Mouse (Mus musculus): ENCODE results near the gene 2310061N02Rik. TPM values are rescaled to one million over a fixed set of nuclear protein-coding genes. Genes with fewer than 3 reads are reported as not detected.
A peak's percentile ranks its signal among the peaks of the same experiment; 100 is the strongest.
"Not testable (repeated sequence)": the region's sequence is repeated elsewhere in the genome, so short reads cannot be mapped to it uniquely, and the experiment has no call there.

The 2310061N02Rik gene
- total RNA-seq (2017): not detected in 2 replicates

DNA sequence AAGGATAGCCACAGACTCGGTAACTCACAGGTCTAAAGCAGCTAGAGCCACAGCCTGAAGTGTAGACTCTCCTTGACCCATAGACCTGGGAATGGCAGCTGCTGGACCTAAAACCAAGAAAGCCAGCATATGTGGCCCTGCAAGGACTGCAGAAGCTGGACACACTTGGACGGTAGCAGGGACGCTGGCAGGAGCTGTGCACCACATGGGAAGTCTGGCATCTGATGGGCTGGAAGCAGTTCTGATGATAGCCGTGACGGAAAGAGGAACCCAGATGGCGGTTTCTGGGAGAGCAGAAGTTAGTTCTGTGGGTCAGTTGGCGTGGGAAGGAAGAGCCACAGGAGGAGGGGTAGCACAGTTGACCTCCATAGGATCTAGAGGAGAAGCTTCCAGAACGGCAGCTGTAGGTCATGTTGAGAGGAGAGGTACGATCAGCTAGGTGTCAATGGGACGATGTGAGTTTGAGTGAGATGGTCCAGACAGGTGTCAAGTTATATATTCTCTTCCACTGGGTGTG is at the start of gene 2310061N02Rik:
Gene 2310061N02Rik, minus strand, starts transcription at position 467 of the 517 bp plus-strand sequence.
- no peak for ATAC-seq (ENCODE audit: extremely low read depth, insufficient number of reproducible peaks, low FRiP score, poor library complexity, severe bottlenecking)

- not testable (repeated sequence) for ATAC-seq (ENCODE audit: extremely low read depth, insufficient number of reproducible peaks, low FRiP score, poor library complexity, severe bottlenecking)
Observed at GRCm38 (mm10) chr16:88751535-88751934, 43.8 kb upstream of the 2310061N02Rik start, which contains the start of gene Krtap13. Gene Krtap13, minus strand, starts transcription at chr16:88751635.

DNA sequence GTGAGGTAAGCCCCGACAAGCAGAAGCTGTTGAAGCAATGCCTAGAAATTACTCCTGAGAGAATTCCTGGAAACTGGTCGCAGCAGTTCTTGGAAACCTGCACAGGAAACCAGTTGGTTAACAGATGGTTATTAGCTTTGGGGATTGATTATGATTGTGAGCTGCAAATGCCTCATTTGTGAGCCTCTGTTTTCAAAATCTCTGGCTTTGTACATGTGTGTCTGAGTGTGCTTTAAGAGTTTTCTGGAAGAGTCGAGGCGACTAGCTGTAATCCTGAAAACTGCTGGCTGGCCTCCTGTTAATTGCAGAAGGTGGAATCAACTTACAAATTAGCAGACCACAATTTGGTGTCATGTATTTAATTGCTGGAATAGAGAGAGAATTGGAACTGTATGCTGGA is 40.2 kb upstream of the 2310061N02Rik start:
- no peak for ATAC-seq (ENCODE audit: extremely low read depth, insufficient number of reproducible peaks, low FRiP score, poor library complexity, severe bottlenecking)

DNA sequence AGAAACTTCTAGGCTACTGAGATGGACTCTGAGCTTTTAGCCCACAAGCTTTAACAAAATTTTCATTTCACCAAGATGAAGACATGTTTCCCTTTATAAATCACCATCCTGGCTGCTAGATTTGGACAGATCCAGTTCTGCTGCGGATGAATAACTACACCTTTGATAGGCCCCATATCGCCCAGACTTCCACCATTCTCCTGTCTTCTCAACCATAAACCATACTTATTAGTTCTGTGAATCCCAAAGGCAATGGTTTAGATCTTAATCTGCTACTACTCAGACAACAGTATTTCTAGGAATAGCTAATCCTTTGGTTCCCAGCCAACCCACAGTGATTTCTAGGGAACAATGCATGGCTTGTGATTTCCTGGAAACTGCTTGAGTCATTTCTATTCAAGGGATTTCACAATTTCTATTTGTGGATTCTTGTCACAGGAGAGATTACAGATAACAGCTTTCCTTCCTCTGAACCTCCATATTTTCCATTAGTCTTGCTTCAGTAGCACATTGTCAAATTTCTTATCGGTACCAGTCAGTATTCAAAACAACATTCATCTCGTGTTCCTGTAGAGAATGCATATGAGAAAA is 37.1 kb upstream of the 2310061N02Rik start:
- ATAC-seq (ENCODE audit: extremely low read depth, insufficient number of reproducible peaks, low FRiP score, poor library complexity, severe bottlenecking): no peak

DNA sequence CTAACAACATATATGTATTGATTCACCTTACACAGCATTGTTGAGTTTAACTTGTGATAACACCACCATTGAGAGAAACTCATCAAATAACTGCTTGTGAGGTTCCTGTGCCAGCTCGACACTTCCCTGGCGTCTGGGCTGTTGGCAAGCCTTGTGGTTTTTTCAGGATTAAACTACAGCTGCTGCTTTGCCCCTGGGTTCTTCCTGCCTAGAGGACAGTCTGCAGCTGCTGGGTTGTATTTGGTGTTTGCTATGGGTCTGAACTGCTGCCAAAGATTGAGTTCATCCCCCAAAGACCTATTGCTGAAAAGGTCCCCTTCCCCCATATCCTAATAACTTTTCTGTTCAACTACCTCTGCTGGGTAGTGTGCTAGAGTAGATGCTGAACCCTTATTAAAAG is 27.6 kb upstream of the 2310061N02Rik start:
- no peak for ATAC-seq (ENCODE audit: extremely low read depth, insufficient number of reproducible peaks, low FRiP score, poor library complexity, severe bottlenecking)

DNA sequence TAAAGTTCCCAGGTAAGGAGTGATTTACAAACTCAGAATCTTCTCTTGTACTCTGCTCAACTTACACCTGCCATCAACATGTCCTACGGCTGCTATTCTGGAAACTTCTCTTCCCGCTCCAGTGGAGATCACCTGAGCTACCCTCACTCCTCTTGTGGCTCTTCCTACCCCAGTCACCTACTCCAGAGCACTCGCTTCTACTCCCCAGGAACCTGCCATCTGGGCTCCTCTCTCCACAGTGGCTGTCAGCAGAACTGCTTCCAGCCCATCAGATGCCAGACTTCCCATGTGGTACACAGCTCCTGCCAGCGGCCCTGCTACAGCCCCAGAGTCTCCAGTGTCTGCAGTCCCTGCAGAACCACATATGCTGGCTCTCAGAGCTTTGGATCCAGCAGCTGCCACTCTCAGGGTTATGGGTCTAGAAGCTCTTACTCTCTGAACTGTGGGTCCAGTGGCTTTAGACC is 21.1 kb upstream of the 2310061N02Rik start, which contains the start of gene Krtap13-1:
Gene Krtap13-1, plus strand, starts transcription at position 51 of the 464 bp plus-strand sequence.
- ATAC-seq (ENCODE audit: extremely low read depth, insufficient number of reproducible peaks, low FRiP score, poor library complexity, severe bottlenecking): no peak

DNA sequence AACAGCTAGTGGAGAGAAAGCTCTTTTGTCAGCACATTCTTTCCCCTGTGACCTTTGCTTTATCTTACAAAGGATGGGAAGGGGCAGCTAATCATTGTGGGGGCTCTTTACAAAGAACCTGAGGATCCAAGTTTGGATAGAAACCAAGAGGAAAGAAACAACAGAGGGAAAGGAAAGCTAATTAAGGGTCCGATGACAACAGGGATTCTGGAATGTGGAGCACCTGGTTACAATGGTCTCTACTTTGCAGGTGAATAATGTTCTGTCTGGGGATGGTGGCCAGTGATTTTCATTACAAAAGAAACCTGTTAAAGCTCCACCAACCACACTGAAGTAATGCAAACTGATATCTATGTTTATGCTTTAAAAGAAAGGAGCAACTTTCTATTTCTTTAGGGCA is 12.3 kb upstream of the 2310061N02Rik start:
- no peak for ATAC-seq (ENCODE audit: extremely low read depth, insufficient number of reproducible peaks, low FRiP score, poor library complexity, severe bottlenecking)

DNA sequence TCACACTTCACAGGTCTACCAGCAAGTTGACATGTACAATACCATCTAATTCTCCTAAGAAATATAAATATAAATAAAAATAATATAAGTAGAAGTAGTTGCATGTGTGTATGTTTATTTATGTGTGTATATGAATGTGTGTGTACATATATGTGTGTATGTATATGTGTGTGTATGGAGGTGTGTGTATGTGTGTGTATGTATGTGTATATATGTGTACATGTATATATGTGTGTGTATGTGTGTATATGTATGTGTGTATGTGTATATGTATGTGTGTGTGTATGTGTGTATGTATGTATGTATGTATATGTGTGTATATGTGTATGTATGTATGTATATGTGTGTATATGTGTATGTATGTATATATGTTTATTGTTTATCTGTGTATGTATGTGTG is 8.8 kb upstream of the 2310061N02Rik start:
- ATAC-seq (ENCODE audit: extremely low read depth, insufficient number of reproducible peaks, low FRiP score, poor library complexity, severe bottlenecking): no peak

GRCm38 (mm10) chr16:88711245-88711644 is 3.5 kb upstream of the 2310061N02Rik start:
- no peak for ATAC-seq (ENCODE audit: extremely low read depth, insufficient number of reproducible peaks, low FRiP score, poor library complexity, severe bottlenecking)

GRCm38 (mm10) chr16:88710757-88711156 is 3.0 kb upstream of the 2310061N02Rik start:
- no peak for ATAC-seq (ENCODE audit: extremely low read depth, insufficient number of reproducible peaks, low FRiP score, poor library complexity, severe bottlenecking)

DNA sequence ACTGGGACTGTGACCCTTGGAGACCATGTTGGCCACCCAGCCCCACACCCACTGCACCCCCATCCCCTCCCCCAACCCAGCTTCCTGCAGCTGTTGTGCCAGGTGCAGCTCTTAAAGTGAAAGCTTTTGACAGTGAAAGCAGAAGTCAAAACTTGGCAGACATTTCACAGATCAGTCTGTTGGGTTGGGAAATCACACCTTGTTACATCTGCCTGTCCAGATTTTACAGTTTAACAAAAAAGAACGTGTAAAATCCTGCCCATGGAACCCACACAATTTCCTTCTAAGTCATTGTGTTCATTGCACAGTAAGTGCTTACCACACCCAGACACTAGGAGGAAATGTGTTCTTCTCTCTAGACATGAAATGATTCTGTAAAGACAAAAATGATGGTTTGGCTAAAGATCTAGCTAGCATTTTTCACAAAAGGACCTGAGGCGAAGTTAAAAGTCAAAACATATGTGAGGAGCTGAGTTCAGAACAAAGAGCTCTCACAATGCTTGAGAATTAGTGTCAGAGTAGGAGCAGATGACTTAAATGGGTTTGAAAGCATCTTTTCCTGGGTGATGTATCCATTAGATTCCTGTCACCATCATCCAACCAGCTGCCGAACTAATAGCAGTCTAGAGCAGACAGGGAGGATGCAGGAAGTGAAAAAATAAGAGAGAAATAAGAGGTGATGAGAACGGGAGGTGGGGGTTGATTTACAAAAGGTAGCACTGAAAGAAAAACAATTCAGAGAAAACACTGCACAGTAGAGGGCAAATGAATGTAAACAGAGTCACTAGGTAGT is 6.5 kb downstream of the 2310061N02Rik start:
- peak; percentile 74 for ATAC-seq (ENCODE audit: extremely low read depth, insufficient number of reproducible peaks, low FRiP score, poor library complexity, severe bottlenecking)

DNA sequence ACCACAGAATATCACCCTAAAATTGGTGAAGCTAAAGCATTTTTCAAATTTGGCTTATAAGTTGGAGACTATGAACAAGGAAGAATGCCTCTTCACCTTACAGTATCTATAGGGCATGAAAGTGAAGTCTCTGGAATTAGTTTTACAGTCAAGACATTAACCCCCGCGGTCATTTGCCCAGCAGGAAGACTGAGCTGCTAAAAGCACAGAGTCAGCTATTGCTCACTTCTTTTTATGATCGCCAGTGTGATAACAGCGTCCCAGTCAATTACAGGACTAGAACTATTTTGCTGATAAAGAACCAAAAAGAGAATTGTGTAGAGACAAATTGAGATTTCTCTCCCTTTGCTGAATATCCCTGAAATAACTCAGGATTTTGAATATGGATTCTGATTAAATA is 11.5 kb downstream of the 2310061N02Rik start:
- ATAC-seq (ENCODE audit: extremely low read depth, insufficient number of reproducible peaks, low FRiP score, poor library complexity, severe bottlenecking): no peak

DNA sequence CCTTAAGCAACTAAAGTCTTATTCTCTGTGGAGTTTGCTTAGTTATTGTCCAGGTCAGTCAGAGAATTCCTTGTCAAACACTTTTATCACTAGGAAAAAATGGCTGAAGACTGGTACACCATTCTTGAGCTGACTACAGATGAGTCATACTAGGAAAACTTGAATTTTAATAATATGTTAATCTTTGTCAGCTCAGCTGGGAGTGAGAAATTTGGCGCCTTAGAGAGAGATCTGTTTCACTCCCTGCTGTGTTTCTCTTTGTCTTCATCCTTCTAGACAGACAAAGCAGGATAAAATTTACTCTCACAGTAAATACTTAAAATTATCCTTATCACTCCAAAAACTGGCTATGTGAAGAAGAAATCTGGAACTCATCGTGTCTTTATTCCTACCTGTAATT is 26.5 kb downstream of the 2310061N02Rik start:
- ATAC-seq (ENCODE audit: extremely low read depth, insufficient number of reproducible peaks, low FRiP score, poor library complexity, severe bottlenecking): no peak

GRCm38 (mm10) chr16:88679099-88679498 is 28.7 kb downstream of the 2310061N02Rik start:
- no peak for ATAC-seq (ENCODE audit: extremely low read depth, insufficient number of reproducible peaks, low FRiP score, poor library complexity, severe bottlenecking)

- no peak for ATAC-seq (ENCODE audit: extremely low read depth, insufficient number of reproducible peaks, low FRiP score, poor library complexity, severe bottlenecking)
Observed at GRCm38 (mm10) chr16:88671571-88671970, 36.2 kb downstream of the 2310061N02Rik start, which contains the start of gene Krtap27-1. Gene Krtap27-1, minus strand, starts transcription at chr16:88671671.

DNA sequence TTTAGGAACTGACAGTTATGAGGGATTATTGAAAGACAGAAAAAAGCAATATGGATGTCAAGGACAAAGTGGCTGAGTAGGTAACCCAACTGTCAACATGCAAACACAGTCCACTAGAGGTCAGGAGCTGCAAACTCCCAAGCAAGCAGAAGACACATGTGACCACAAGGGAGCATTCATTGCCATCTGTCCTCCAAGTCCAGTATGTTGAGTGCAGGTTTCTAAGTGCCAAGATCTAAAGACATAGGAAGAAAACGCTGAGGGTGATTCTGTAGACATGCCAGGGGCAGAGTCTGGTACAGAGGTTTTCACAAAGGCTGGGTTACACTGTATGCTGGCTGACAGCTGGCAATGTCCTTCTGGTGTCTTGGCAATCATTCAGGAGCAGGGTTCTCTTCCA is 50.3 kb downstream of the 2310061N02Rik start:
- ATAC-seq (ENCODE audit: extremely low read depth, insufficient number of reproducible peaks, low FRiP score, poor library complexity, severe bottlenecking): no peak

All from neutrophil, adult 5-6 weeks (primary cell).